Mouse (Mus musculus): ENCODE results near the gene Rpn1.
"Not testable (repeated sequence)": the region's sequence is repeated elsewhere in the genome, so short reads cannot be mapped to it uniquely, and the experiment has no call there.

Gene Rpn1

DNA sequence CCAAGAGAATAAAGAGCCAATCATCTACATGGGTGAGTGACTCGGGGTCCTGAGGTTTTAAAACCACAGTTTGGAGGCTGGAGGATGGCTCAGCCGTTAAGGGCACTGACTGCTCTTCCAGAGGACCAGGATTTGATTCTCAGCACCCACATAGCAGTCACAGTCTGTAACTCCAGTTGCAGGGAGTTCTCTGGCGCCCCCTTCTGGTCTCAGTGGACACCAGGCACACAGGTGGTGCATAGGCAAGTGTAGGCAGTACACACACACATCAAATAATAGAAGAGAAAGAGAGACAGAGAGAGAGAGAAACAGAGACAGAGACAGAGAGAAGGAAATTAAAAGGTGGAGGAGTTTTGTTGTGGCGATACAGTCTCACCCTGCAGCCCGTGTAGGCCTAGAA, 35.0 kb downstream of the Rpn1 start:
- DNase-seq (ENCODE audit: extremely low read depth, low read depth, low spot score) = no peak

DNA sequence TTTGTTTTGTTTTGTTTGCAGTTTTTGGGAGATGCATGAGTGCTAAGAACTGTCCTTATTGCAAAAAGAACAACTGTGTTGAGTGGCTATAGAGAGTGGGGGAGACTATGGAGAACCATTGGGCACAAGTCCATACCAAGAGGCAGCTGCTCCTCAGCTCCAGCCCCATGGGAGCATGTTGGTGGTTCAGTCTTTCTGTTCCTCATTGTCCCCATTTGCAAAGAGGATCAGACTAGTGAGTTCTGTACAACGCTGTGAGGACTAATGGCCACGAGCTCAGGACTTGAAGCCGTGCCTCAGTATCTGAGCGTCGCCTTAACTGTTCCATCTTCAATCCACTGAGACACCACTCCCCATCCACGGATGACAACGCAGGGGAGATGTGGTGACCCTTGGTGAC, 36.5 kb downstream of the Rpn1 start:
- no peak for DNase-seq (ENCODE audit: extremely low read depth, low read depth, low spot score)

DNA sequence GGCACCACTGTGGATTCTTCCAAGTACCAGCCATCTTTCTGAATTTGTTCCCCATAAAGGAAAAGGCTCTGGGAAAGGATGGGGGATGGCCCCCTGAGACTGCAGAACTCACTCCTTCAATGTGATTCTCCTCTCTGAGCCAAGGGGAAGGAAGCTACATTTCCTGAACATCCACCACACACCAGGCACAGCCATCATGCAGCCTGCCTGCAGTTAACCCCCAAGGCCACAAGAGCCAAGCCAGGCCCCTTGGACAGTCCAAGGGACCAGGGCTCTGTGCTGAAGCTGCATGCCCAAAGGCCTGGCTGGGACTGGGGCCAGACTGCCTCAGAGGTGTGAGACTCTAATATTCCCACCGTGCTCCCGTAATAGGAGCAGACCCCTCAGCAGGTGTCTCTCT, 37.5 kb downstream of the Rpn1 start:
- DNase-seq (ENCODE audit: extremely low read depth, low read depth, low spot score) = no peak

GRCm38 (mm10) chr6:88123150-88123857, 39.0 kb downstream of the Rpn1 start:
- no peak for DNase-seq (ENCODE audit: extremely low read depth, low read depth, low spot score)

- no peak for DNase-seq (ENCODE audit: extremely low read depth, low read depth, low spot score)
Measured at GRCm38 (mm10) chr6:88123858-88124261, 39.6 kb downstream of the Rpn1 start.

- no peak for DNase-seq (ENCODE audit: extremely low read depth, low read depth, low spot score)
Measured at GRCm38 (mm10) chr6:88124551-88124950, 40.3 kb downstream of the Rpn1 start.

DNA sequence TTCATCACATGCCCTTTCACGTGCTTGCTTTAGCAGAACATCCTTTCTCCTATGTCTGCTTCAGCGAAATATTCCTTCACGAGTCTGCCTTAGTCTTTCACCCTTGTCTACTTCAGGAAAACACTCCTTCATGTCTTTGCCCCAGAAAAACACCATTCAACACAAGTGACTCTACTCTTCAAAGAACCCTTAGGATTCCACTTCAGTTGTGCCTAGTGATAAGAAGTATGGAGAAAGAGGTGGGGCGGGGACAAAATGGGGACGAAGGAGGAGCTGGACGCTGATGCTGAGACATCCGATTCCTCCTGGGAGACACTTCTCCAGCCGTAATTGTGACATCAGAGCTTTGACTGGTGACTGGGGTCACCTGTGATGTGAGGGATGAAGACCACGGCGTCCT, 41.5 kb downstream of the Rpn1 start:
- DNase-seq (ENCODE audit: extremely low read depth, low read depth, low spot score) = not testable (repeated sequence)

DNA sequence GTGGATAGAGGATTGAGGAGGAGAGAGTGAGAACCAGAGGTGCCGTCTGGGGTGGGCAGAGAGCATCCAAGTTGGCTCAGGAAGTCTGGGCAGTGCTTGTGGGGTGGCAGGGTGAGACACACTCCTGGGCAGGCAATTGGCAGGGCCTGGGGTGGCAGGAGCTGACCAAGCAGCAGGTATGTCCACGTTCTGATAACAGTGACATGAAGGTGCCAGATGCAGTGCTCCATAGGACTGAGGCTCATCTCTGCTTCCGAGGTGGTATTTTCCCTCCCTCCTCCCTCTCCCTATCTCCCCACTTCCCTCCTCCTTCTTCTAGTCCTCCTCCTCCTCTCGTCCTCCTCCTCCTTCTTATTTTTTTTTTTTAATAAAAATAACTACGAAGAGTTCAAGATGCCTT, 47.2 kb downstream of the Rpn1 start:
- no peak for DNase-seq (ENCODE audit: extremely low read depth, low read depth, low spot score)

DNA sequence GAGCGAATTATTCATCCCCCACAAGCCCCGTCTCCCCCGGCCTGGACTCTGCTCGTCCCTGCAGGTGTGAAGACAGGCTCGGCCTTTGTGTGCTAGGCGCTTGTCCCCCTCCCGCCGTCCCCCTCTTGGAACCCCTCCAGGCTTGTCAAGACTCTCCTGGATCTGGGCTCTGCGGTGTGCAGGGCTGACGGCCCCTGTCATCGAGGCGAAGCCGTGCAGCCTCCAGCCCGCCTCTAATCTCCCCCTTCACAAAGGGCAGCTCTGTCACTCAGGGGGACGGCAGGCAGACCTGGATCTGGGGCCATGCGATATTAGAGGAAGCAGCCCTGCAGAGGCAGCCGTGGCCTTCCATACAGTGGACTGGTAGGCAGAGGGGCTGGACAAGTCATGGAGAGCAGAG, 47.8 kb downstream of the Rpn1 start:
- no peak for DNase-seq (ENCODE audit: extremely low read depth, low read depth, low spot score)

GRCm38 (mm10) chr6:88133061-88133460, 48.8 kb downstream of the Rpn1 start:
- no peak for DNase-seq (ENCODE audit: extremely low read depth, low read depth, low spot score)

DNA sequence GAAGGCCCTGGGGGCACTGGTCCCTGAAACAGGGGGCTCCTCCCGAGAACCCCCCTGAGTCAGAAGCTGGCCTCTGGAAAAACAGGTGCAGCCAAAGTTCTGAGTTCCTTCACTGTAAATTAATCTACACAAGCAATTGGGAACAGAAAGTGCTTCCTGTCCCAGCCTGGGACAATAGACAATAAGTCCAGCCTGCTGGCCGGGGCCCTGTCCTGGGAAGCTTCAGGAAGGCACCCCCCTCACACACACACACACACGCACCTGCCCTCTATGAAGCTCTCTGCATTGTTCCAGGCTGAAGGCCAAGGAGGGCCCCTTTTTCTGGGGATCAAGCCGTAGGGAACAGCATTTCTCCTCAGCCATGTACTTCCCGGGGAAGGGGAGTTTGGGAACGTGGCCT, 49.6 kb downstream of the Rpn1 start:
- no peak for DNase-seq (ENCODE audit: extremely low read depth, low read depth, low spot score)

GRCm38 (mm10) chr6:88136201-88136631, 51.9 kb downstream of the Rpn1 start:
- no peak for DNase-seq (ENCODE audit: extremely low read depth, low read depth, low spot score)

DNA sequence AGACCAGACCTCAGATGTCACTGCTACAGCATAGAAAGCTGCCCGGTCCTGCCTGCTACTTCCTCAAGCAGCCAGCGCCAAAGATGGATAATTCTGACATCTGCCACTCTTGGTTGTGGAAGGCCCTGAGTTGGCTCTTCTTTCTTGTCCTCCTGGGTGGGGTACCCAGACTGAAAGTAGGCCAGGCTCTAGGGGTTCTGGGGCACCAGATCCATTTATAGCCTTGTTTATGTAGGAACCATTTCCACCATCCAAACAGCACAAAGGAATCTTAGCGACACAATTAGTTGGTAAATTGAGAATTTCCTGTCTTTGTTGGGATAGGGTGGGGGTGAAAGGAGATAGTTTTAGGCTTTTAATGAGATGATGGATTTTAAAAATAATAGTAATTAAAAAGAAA, 54.2 kb downstream of the Rpn1 start:
- DNase-seq (ENCODE audit: extremely low read depth, low read depth, low spot score) = no peak

DNA sequence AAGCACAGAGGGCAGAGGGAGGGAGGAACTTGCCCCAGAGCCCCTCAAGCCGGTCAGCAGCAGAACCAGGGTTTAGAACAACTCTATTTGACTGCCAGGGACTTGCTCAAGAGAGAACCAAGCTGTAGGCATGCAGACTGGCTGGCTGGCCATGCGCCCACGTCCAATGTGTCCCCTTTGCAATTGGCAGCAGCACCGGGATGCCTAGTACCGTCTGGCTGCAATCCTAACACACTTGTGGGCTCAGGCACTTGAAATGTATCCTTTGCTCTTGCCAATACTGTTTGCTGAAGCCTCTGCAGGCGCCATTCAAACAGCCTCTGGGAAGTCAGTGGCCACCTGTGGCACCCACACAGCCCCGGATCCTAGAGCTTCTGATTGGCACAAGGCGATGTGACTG, 56.0 kb downstream of the Rpn1 start:
- peak; percentile 25 for DNase-seq (ENCODE audit: extremely low read depth, low read depth, low spot score)

- DNase-seq (ENCODE audit: extremely low read depth, low read depth, low spot score) = no peak
Measured at GRCm38 (mm10) chr6:88145793-88146192, 61.5 kb downstream of the Rpn1 start.

DNA sequence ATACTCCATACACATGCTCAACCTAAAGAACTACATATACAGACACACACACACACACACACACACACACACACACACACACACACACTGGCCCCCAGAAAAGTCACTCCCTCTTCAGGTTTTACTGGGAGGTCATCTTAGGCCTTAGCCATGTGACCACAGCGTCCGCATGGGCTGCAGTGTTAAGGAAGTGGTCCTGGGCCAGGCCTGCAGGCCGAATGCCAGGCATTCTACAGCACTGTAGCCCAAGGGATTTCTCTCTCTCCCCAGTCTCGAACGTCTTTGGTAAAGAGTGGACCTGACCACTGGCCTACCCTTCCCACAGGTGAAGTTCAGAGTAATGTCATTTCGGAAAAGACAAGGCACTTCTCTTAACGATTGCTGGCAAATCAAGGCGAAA, 62.3 kb downstream of the Rpn1 start:
- DNase-seq (ENCODE audit: extremely low read depth, low read depth, low spot score) = no peak

GRCm38 (mm10) chr6:88147411-88148003, 63.2 kb downstream of the Rpn1 start:
- no peak for DNase-seq (ENCODE audit: extremely low read depth, low read depth, low spot score)

DNA sequence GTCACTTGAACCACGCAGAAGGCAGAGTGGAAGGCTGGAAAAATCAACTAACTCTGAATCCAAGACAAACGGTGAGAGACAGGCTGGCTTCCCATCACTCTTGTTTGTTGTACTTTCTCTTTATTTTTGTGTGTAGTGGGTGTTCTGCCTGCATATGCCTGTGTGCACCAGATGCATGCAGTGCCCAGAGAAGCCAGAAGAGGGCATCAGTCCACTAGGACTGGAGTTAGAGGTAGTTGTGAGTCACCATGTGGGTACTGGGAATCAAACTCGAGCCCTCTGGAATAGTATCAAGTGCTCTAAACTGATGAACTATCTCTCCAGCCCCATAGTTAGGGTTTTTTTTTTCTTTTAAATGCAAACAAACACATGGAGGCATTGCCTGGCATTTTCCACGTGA, 67.1 kb downstream of the Rpn1 start:
- no peak for DNase-seq (ENCODE audit: extremely low read depth, low read depth, low spot score)

DNA sequence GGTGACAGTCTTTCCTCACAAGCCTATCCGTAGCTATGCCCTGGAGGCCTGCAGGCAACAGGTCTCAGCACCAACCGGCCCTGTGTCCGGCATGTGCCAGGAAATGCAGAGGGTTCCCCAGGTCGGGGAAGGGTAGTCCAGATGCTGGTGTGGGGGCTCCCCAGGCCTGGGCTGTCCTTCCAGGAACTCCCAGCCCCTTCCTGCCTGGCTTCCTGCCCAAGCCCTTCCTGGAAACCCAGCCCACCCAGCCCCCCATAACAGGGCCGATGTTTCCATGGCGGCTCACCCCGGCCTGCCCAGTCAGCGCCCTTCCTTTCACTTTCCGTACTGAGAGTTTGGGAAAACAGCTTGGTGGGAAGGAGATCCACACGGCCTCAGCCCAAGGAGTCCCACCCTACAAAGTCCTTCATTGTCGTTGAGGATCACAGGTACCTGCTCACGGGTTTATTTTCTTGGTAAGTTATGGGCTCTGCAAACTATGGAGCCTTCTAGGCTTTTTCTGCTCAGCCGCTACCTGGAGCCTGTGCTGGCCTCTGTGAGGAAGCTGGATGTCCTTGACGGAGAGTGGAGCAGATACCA, 67.9 kb downstream of the Rpn1 start:
- DNase-seq (ENCODE audit: extremely low read depth, low read depth, low spot score) = no peak

DNA sequence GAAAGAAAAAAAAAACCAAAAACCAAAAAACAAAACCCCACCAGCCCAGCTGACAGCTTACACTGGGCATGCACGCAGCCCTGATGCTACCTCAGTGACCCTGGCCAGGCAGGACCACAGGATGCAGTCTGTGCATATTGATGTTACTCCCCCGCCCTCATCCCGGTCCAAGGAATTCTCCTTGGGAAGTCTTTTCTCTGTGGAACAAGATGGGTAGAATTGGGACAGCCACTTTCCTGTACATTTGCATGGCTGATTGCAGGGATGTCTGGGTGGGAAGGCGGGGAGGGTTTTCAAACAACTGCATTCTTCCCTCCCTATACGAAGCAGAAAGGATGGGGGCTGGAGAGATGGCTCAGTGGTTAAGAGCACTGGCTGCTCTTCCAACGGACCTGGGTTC, 68.7 kb downstream of the Rpn1 start:
- no peak for DNase-seq (ENCODE audit: extremely low read depth, low read depth, low spot score)
